Mouse (Mus musculus) adrenal gland (tissue): ENCODE results near the gene Ipcef1.
"Not testable (repeated sequence)": the region's sequence is repeated elsewhere in the genome, so short reads cannot be mapped to it uniquely, and the experiment has no call there.

ENCODE experiments used
- intact Hi-C: fragments of 180-260 bp; cut with DNase I; formaldehyde crosslinking; loops from one replicate; pipeline ENCODE4 v1.15.1; 2025

Ipcef1 gene

DNA sequence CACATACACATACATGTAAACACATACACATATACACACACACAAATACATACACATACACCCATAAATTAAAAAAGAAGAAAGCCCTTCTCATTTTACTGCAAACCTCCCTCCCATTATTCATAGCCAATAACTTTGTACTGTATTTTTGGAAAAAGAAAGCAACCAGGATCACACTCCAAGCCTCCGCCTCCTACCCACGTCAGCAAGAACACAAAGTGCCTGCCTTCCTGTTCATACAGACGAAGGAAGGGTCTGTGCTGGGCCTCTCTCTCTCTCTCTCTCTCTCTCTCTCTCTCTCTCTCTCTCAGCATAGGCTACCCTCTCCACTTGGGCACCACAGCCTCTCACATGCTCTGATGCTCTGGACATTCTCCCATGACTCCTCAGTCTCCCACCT is 156.5 kb downstream of the Ipcef1 start:
- intact Hi-C loops: no loop called here

DNA sequence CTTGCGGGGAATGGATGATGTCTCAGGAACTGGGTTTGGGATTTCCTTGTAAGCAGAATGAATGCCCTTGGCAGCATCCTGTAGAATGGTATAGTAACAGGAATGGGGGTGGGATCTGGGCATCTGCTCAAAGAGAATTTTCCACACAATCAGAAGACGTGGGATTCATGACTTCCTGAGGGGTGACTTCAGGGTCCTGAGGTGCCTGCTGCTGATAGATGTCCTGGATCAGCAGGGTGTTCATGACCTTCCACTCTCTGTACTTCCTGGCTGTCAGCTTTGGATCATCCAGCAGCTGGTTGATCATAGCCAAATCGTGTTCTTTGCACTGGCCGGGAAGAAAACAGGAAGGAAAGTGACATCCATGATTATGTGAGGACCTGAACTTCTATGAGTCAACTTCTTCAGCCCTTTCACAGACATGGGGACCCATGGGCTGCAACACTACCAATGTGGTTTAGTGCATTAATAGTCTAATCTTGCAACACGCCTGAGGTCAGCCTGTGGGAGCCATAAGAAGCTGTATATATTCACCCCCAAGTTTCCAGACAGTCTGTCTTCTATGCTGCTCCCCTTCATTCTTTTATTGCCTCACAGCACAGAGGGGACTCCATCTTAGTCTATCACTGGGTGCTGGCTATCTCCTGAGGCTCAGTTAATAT is 161.8 kb downstream of the Ipcef1 start:
- intact Hi-C loops: no loop called here

DNA sequence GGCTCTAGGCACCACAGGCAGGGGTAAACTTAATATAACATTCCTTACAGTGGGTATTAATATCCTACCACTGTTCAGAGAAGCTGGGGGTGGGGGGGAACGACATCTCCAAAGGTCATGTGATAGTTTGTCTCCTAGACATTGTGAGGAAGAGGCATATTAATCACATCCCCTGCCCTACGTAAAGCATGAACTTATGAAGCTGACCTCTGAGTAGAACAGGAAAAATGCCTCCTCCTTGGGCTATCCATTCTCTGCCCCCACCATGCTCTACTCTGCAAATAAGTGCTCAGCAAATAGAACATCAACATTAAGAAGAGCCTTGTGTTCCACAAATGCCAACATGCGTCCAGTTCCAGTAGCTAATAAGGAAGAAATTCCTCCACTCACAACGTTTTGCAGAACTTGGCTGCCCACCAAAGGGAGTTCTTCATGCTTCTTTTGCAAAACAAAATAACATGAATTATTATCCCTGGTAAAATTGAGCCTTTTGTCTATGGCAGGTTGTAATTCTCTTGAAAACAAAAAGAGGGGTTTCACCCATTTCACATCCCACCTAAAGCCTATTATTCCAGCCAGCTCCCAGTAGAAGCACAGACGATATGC is 162.5 kb downstream of the Ipcef1 start:
- intact Hi-C loops: no loop called here

DNA sequence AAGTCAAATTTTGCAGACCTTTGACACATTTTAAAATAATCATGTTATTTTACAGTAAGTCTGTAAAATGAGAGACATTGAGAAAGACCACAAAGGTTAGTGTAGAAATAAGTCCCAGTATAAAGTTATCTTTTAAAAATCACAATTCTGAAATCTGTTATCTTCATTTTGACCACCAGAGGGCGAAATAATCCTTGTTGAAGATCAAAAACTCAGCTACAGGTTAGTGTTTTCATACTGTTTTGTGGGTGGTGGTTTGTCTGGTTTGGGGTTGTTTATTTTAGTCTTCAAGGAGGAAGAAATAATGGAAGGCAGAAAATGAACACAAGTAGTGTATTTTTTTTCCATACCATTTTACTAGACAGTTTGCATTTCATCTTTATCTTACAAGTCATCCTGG is 166.8 kb downstream of the Ipcef1 start:
- intact Hi-C loops: loop anchor here (2.0 kb wide), 1 partner anchor 191 kb away; no protein-coding TSS in a partner anchor

DNA sequence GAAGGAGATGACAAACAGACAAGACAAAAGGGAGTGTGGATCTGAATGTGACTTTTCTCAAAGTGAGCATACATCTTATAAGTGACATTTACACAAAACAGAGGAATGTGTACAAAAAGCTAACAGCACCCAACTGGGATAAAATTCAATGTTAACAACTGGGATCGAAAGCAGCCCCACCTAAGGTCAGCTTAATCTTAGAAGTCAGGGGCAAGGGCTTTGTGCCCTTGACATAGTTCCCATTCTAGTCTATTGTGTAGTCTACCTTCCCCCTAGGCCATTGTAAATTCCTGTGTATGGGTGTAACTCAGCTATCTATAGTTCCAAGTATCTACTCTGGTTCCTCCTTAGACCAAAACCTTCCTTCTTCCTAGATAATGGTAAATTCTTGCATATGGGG is 170.2 kb downstream of the Ipcef1 start:
- intact Hi-C loops: not testable (repeated sequence)

DNA sequence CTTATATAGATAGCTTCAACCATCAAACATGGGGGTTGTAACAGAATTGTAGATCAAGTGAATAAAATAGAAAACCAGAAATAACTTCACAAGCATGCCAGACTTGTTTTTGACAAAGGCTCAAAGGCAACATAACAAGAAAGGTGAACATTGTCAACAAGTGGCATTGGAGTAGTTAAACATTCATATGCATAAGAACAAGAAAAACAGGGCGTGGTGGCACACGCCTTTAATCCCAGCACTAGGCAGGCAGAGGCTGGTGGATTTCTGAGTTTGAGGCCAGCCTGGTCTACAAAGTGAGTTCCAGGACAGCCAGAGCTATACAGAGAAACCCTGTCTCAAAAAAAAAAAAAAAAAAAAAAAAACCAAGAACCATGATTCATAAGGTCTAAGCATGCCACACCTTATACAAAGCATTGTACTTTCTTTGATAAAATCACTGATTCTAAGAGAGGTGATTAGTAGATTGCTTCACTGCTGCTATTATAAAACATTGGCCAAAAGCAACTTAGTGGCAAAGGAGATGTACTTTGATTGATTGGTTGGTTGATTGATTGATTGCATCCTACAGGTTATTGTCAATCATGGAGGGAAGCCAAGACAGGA is 173.9 kb downstream of the Ipcef1 start:
- intact Hi-C loops: no loop called here

DNA sequence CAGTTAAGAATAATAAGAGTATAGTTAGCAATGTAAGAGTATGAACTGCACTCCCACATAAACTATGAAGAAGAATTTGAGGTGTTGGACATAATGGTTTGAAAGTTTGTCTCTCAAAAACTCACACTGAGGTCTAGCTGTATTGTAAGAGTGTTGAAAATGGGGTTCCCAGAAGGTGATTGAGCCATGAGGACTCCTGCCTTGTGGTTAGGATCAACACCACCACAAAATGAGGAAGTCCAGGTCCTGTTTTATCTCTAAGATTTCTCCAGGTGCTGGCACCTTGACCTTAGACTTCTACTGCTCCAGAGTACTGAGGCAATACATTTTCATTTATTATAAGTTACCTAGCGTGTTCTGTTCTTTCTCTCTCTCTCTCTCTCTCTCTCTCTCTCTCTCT is 178.4 kb downstream of the Ipcef1 start:
- intact Hi-C loops: no loop called here

DNA sequence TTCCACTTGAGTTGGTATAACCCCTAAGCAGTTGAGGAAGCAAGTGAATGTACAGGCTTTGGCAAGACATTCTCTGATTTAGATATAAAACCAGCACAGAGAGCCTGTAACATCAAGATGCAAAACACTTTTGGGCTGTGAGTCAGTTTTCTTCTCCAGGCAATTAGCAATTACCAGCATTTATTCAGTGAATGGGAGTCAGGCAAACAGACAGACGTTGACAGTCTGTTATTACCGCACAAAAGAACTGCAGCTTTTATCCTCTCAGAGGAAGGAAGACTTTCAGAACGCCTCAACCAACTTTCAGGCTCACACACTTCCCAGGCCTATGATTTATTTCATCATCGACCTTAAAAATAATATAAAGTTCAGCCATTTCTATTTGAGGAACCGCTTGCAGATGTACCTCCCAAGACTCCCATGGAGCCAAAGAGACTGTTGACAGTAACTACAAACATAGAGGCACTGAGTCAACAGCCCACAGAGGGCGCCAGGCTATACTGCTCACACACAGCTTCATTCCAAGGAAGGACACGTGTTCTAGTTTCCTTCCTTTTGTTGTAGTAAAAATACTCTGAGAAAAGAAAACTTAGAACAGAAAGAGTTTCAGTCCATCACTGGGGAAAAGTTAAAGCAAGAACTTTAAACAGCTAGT is 180.7 kb downstream of the Ipcef1 start:
- intact Hi-C loops: no loop called here

DNA sequence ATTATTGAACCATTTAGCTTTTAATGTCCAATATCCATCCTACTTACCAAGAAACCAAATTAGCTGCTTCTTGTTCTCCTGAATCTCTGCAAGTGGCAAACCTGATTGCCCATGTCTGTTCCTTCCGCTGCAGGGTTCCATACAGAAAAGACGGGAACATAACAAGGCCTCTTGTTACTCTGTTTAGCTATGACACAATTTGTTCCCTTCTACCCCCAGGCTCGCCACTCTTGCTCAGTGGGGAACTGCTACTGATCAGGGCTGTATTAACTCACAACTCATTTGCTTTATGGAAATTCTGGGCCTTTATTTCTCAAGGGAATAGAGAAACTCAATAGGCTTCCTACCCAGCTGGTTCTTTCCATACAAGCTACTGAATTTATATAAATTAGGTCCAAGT is 196.5 kb downstream of the Ipcef1 start:
- intact Hi-C loops: no loop called here

DNA sequence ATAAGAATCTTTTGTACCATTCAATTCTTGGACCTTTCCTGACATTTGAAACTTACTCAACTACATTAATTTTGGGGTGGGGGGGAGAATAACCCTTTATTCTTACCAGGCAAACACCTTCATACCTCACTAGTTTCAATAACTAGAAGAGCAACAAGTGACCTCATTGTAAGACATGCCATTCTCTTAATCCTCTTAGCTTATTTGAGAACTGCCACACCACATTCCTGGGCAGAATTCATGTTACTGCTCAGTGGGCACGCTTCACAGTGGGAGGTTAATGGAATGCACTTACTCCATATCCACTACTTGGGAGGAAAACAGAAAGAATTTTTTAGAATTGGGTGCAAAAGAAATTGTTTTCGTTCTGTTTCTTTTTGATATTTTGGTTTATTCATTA is 203.4 kb downstream of the Ipcef1 start:
- intact Hi-C loops: no loop called here

DNA sequence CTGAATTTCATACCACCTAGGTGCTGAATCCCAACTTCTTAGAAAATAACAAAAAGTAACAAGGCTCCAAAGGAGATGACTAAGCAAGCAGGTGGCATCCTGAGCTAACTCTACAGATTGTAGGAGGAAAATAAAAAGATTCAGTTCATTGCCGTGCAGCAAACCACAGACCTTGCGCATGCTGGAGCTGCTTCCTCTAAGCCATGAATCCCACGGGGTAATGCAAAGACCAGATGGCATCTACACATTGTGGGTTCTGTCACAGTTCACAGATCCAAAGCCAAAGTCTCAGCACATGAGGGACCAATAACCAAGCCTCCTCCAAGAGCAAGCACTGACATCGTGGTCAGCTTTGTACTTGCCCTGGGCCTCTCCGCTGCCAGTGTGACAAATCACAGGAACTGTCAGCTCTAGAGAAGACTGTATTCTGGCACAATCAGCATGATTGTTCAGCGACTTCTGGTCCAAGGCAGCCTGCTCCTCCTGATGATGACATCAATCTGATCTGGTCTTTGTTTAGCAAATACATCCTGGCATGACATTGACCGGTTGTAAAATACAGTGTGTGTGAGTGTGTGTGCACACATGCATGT is 204.0 kb downstream of the Ipcef1 start:
- intact Hi-C loops: no loop called here

DNA sequence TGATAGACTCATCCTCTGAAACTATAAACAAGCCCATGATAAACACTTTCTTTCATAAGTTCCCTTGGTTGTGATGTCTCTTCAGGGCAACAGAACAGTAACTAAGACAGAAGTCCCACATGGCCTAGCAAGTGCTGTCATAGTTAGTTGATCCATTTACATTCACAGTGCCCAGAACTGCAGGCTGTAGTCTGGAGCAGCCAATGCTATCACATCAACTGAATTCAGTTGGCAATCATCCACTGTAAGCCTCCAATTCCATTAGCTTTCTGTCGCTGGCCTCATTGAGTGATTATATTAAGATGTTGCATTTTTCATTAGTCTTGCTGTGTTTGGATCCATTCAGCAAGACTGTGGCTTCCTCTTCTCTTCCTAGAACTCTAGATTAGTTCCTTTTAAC is 206.0 kb downstream of the Ipcef1 start:
- intact Hi-C loops: no loop called here

DNA sequence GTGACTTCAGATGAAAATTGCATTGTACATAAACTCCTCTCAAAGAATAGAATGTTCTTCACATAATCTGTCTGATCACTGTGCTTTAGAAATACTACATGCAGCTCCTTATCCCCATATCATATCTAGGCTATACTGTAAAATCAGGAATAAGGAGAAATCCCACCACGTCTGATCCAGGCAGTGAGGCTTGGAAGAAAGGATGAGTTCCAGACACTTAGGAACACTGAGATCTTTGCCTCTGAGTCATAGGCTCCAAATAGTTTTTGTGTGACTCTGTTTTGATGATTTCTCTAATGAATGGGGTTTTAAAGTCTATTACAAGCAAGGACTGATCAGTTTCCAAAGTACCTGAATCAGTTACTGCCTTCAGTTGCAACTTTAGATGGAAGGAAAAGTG is 210.1 kb downstream of the Ipcef1 start:
- intact Hi-C loops: no loop called here
